Comparison of ENCODE assay signal across 31 mouse cellular contexts in the genomic region with DNA sequence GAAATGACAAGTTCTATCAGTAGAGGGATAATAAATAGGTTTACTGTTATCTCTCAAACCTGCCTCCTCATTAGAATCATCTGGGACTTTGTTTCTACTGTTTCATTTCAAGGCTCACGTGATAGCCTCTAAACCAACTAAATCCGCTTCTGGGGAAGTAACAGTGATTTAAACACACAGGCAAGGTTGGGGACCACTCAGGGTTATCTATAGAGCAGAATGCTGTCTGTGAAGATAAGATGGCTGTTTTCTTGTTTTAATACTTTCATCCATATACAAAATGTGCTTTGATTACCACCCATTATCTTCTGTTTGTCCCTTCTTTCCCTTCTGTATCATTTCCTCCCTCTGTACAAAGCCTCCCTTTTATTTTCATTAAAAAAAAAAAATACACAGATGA.
"Had no signal": no experiment of that assay in that cellular context is flagged by ENCODE, and none has a peak within 500 bp of the region (broad histone marks: within the 10 kb centered on the region; RNA-seq: fewer than 3 reads in every experiment).

No protein-coding gene starts in this region.

- DNase-seq: left cerebral cortex, postnatal 4 days; liver, embryonic 13.5 days; liver, postnatal 0 days; lung, adult 18-20 months; lung, adult 2 months; lung, embryonic 14.5 days; lung, postnatal 10 days; lung, postnatal 14 days; lung, postnatal 36 days; lung, postnatal 4 days; midbrain, embryonic 14.5 days had no signal

- H3K4me3 ChIP-seq: left cerebral cortex, adult 2 months; limb, embryonic 10.5 days; limb, embryonic 12.5 days; limb, embryonic 13.5 days; limb, embryonic 15.5 days; liver, embryonic 12.5 days; liver, embryonic 13.5 days; liver, embryonic 15.5 days; lung, embryonic 15.5 days; megakaryocyte, embryonic 14.5 days; midbrain, embryonic 10.5 days; midbrain, embryonic 12.5 days; midbrain, embryonic 13.5 days; midbrain, embryonic 15.5 days; myocyte; neural tube, embryonic 12.5 days had no signal

- H3K27me3 ChIP-seq: limb, embryonic 12.5 days; limb, embryonic 13.5 days; limb, embryonic 15.5 days; lung, embryonic 15.5 days; megakaryocyte, embryonic 14.5 days; midbrain, embryonic 12.5 days; midbrain, embryonic 13.5 days; midbrain, embryonic 15.5 days; neural tube, embryonic 12.5 days had no signal

- ATAC-seq: liver, embryonic 12.5 days; liver, postnatal 0 days; lung, postnatal 0 days; midbrain, embryonic 13.5 days; midbrain, embryonic 15.5 days; midbrain, embryonic 16.5 days had no signal

- H3K9ac ChIP-seq: limb, embryonic 12.5 days; limb, embryonic 13.5 days; limb, embryonic 15.5 days; liver, embryonic 12.5 days; liver, embryonic 13.5 days; liver, embryonic 15.5 days; liver, postnatal 0 days; lung, embryonic 14.5 days; lung, embryonic 15.5 days; midbrain, embryonic 12.5 days; midbrain, embryonic 13.5 days; midbrain, embryonic 15.5 days; neural tube, embryonic 12.5 days had no signal

- H3K4me2 ChIP-seq: limb, embryonic 12.5 days; limb, embryonic 13.5 days; limb, embryonic 15.5 days; liver, embryonic 11.5 days; liver, embryonic 12.5 days; liver, embryonic 13.5 days; liver, embryonic 15.5 days; lung, embryonic 14.5 days; lung, embryonic 15.5 days; midbrain, embryonic 11.5 days; midbrain, embryonic 12.5 days; midbrain, embryonic 13.5 days; midbrain, embryonic 15.5 days; neural tube, embryonic 12.5 days had no signal

- H3K36me3 ChIP-seq: limb, embryonic 10.5 days; limb, embryonic 12.5 days; limb, embryonic 13.5 days; limb, embryonic 15.5 days; liver, embryonic 12.5 days; liver, embryonic 13.5 days; liver, embryonic 15.5 days; lung, embryonic 15.5 days; midbrain, embryonic 10.5 days; midbrain, embryonic 12.5 days; midbrain, embryonic 13.5 days; midbrain, embryonic 15.5 days; neural tube, embryonic 12.5 days had no signal

- H3K9me3 ChIP-seq: limb, embryonic 10.5 days; limb, embryonic 12.5 days; limb, embryonic 13.5 days; limb, embryonic 15.5 days; liver, embryonic 12.5 days; liver, embryonic 13.5 days; liver, embryonic 15.5 days; lung, embryonic 15.5 days; megakaryocyte, embryonic 14.5 days; midbrain, embryonic 10.5 days; midbrain, embryonic 12.5 days; midbrain, embryonic 13.5 days; midbrain, embryonic 15.5 days; neural tube, embryonic 12.5 days had no signal

- H3K27ac ChIP-seq: left cerebral cortex, adult 2 months; limb, embryonic 10.5 days; limb, embryonic 12.5 days; limb, embryonic 13.5 days; limb, embryonic 15.5 days; liver, embryonic 12.5 days; liver, embryonic 13.5 days; liver, embryonic 15.5 days; lung, embryonic 15.5 days; macrophage; midbrain, embryonic 10.5 days; midbrain, embryonic 12.5 days; midbrain, embryonic 13.5 days; midbrain, embryonic 15.5 days; neural tube, embryonic 12.5 days had no signal
